Mouse (Mus musculus): Measurements from ENCODE around the gene Nxpe4. TPM values are rescaled to one million over a fixed set of nuclear protein-coding genes. Genes with fewer than 3 reads are reported as not detected.

The Nxpe4 gene
- polyA plus RNA-seq, 1 experiment, result 0.54 TPM

GRCm38 (mm10) chr9:48362743-48363142 is 200.9 kb downstream of the Nxpe4 start:
- DNase-seq, result no peak
- no peak overlapping the region for H3K27ac ChIP-seq (ENCODE audit: control insufficient read depth, insufficient read depth, low read length)
- WGBS, result 93% methylated on average over 6 of the region's 6 CpGs
- H3K27me3 ChIP-seq (ENCODE audit: control insufficient read depth, insufficient read depth, low read length), result no peaks in the 10 kb centered on the region
- H3K4me1 ChIP-seq (replicated peaks; ENCODE audit: control insufficient read depth, insufficient read depth, low read length), result no peaks in the 10 kb centered on the region
- H3K36me3 ChIP-seq (ENCODE audit: control insufficient read depth, insufficient read depth, low read length), result no peaks in the 10 kb centered on the region
- no peak overlapping the region for H3K4me3 ChIP-seq (ENCODE audit: control insufficient read depth, insufficient read depth, low read length)
- TF ChIP-seq POLR2A (IDR thresholded peaks at IDR 0.05; ENCODE audit: control insufficient read depth, extremely low read depth, insufficient read depth, low read length, poor library complexity) (no peak), CTCF (IDR thresholded peaks at IDR 0.05; ENCODE audit: borderline replicate concordance, control insufficient read depth, extremely low read depth, insufficient read depth, low read length, poor library complexity) (no peak)

GRCm38 (mm10) chr9:48373232-48373878 is 211.5 kb downstream of the Nxpe4 start:
- no peaks in the 10 kb centered on the region for H3K27me3 ChIP-seq (ENCODE audit: control insufficient read depth, insufficient read depth, low read length)
- no peaks in the 10 kb centered on the region for H3K4me1 ChIP-seq (replicated peaks; ENCODE audit: control insufficient read depth, insufficient read depth, low read length)
- 78% methylated on average over 4 of the region's 4 CpGs for WGBS
- H3K27ac ChIP-seq (ENCODE audit: control insufficient read depth, insufficient read depth, low read length), result no peak overlapping the region
- no peak overlapping the region for H3K4me3 ChIP-seq (ENCODE audit: control insufficient read depth, insufficient read depth, low read length)
- no peak for DNase-seq
- TF ChIP-seq POLR2A (IDR thresholded peaks at IDR 0.05; ENCODE audit: control insufficient read depth, extremely low read depth, insufficient read depth, low read length, poor library complexity), result no peak
- no peak for TF ChIP-seq CTCF (IDR thresholded peaks at IDR 0.05; ENCODE audit: borderline replicate concordance, control insufficient read depth, extremely low read depth, insufficient read depth, low read length, poor library complexity)
- no peaks in the 10 kb centered on the region for H3K36me3 ChIP-seq (ENCODE audit: control insufficient read depth, insufficient read depth, low read length)

DNA sequence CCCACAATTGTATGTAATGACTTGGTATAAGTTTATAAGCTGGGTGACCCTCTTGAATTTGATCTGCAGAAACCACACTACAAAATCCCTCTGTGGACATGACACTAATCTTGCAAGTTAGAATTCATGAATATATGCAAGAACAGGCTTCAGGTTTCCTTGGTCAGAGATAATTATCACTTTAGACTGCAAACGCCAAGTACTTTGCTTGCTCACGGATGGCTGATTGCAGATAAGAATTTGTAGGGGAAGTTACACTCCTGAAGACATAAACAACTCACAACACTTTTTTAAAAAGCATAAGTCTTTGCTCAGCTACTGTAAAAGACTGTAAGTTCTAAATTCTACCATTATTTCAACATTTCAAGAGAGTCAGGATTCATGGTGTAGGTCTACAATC is 212.5 kb downstream of the Nxpe4 start:
- Histone ChIP-seq H3K27ac (ENCODE audit: control insufficient read depth, insufficient read depth, low read length) (no peak overlapping the region), H3K27me3 (ENCODE audit: control insufficient read depth, insufficient read depth, low read length) (no peaks in the 10 kb centered on the region), H3K4me3 (ENCODE audit: control insufficient read depth, insufficient read depth, low read length) (no peak overlapping the region), H3K4me1 (replicated peaks; ENCODE audit: control insufficient read depth, insufficient read depth, low read length) (no peaks in the 10 kb centered on the region), H3K36me3 (ENCODE audit: control insufficient read depth, insufficient read depth, low read length) (no peaks in the 10 kb centered on the region)
- DNase-seq, result no peak
- TF ChIP-seq POLR2A (IDR thresholded peaks at IDR 0.05; ENCODE audit: control insufficient read depth, extremely low read depth, insufficient read depth, low read length, poor library complexity), result no peak
- TF ChIP-seq CTCF (IDR thresholded peaks at IDR 0.05; ENCODE audit: borderline replicate concordance, control insufficient read depth, extremely low read depth, insufficient read depth, low read length, poor library complexity), result no peak
- WGBS, result 8% methylated on average over 2 of the region's 2 CpGs

GRCm38 (mm10) chr9:48388451-48388850 is 226.6 kb downstream of the Nxpe4 start:
- Histone ChIP-seq H3K4me1 (replicated peaks; ENCODE audit: control insufficient read depth, insufficient read depth, low read length) (no peaks in the 10 kb centered on the region; the same call in 1 of the 2 replicates), H3K27me3 (ENCODE audit: control insufficient read depth, insufficient read depth, low read length) (no peaks in the 10 kb centered on the region), H3K4me3 (ENCODE audit: control insufficient read depth, insufficient read depth, low read length) (no peak overlapping the region), H3K36me3 (ENCODE audit: control insufficient read depth, insufficient read depth, low read length) (no peaks in the 10 kb centered on the region), H3K27ac (ENCODE audit: control insufficient read depth, insufficient read depth, low read length) (no peak overlapping the region)
- no peak for DNase-seq
- WGBS, result 90% methylated on average over 4 of the region's 4 CpGs
- no peak for TF ChIP-seq POLR2A (IDR thresholded peaks at IDR 0.05; ENCODE audit: control insufficient read depth, extremely low read depth, insufficient read depth, low read length, poor library complexity)
- no peak for TF ChIP-seq CTCF (IDR thresholded peaks at IDR 0.05; ENCODE audit: borderline replicate concordance, control insufficient read depth, extremely low read depth, insufficient read depth, low read length, poor library complexity)

- H3K27me3 ChIP-seq (ENCODE audit: control insufficient read depth, insufficient read depth, low read length), result no peaks in the 10 kb centered on the region
- 41% methylated on average over 3 of the region's 3 CpGs for WGBS
- TF ChIP-seq CTCF (IDR thresholded peaks at IDR 0.05; ENCODE audit: borderline replicate concordance, control insufficient read depth, extremely low read depth, insufficient read depth, low read length, poor library complexity) (no peak), POLR2A (IDR thresholded peaks at IDR 0.05; ENCODE audit: control insufficient read depth, extremely low read depth, insufficient read depth, low read length, poor library complexity) (no peak)
- H3K4me1 ChIP-seq (replicated peaks; ENCODE audit: control insufficient read depth, insufficient read depth, low read length), result no peaks in the 10 kb centered on the region; the same call in 1 of the 2 replicates
- no peak overlapping the region for H3K27ac ChIP-seq (ENCODE audit: control insufficient read depth, insufficient read depth, low read length)
- no peak overlapping the region for H3K4me3 ChIP-seq (ENCODE audit: control insufficient read depth, insufficient read depth, low read length)
- H3K36me3 ChIP-seq (ENCODE audit: control insufficient read depth, insufficient read depth, low read length), result no peaks in the 10 kb centered on the region
- no peak for DNase-seq
These were observed 228.2 kb downstream of the Nxpe4 start for GRCm38 (mm10) chr9:48389983-48390382.

- Histone ChIP-seq H3K4me1 (replicated peaks; ENCODE audit: control insufficient read depth, insufficient read depth, low read length) (0 out of 2 replicates have a peak, but pooled peaks cover 3% of the 10 kb centered on the region), H3K27ac (ENCODE audit: control insufficient read depth, insufficient read depth, low read length) (no peak overlapping the region), H3K27me3 (ENCODE audit: control insufficient read depth, insufficient read depth, low read length) (no peaks in the 10 kb centered on the region), H3K4me3 (ENCODE audit: control insufficient read depth, insufficient read depth, low read length) (no peak overlapping the region), H3K36me3 (ENCODE audit: control insufficient read depth, insufficient read depth, low read length) (no peaks in the 10 kb centered on the region)
- DNase-seq, result no peak
- 33% methylated on average over 10 of the region's 10 CpGs for WGBS
- TF ChIP-seq CTCF (IDR thresholded peaks at IDR 0.05; ENCODE audit: borderline replicate concordance, control insufficient read depth, extremely low read depth, insufficient read depth, low read length, poor library complexity) (no peak), POLR2A (IDR thresholded peaks at IDR 0.05; ENCODE audit: control insufficient read depth, extremely low read depth, insufficient read depth, low read length, poor library complexity) (no peak)
These were observed 241.9 kb downstream of the Nxpe4 start for GRCm38 (mm10) chr9:48403590-48404209.

Data from thymus, adult 2 months (tissue).